10 mouse cellular contexts compared by ENCODE assay signal in genomic region chr5:65863349-65863749, GRCm38 (mm10). TPM values are rescaled to one million over a fixed set of nuclear protein-coding genes. Genes with fewer than 3 reads are reported as not detected.
A peak's percentile ranks its signal among the peaks of the same experiment; 100 is the strongest.
DNase-seq lines count a peak whose midpoint lies in the region; ATAC-seq and TF ChIP-seq lines count a peak whose summit lies in the region.
"Had no signal": no experiment of that assay in that cellular context is flagged by ENCODE, and none has a peak within 500 bp of the region (broad histone marks: within the 10 kb centered on the region; RNA-seq: fewer than 3 reads in every experiment).

No protein-coding gene starts in this region.

- peak overlapping the region; percentile 88 for H3K27ac ChIP-seq in bone marrow, adult 2 months (ENCODE audit: control insufficient read depth, insufficient read depth, low read depth, low read length, poor library complexity)
- H3K27ac ChIP-seq in hindbrain, embryonic 10.5 days, result no peak overlapping the region
- H3K27ac ChIP-seq: embryonic facial prominence, embryonic 15.5 days; limb, embryonic 12.5 days had no signal

- H3K4me1 ChIP-seq in bone marrow, adult 2 months (ENCODE audit: control insufficient read depth, insufficient read depth, low read length), result peaks cover 5% of the 10 kb centered on the region
- H3K4me1 ChIP-seq in hindbrain, embryonic 10.5 days (replicated peaks), result peaks cover 7% of the 10 kb centered on the region; the same call in 1 of the 2 replicates

- DNase-seq in gastrocnemius, adult 18-20 months (ENCODE audit: low spot score), result peak; percentile 9
- no peak for DNase-seq in gastrocnemius, adult 8-10 months (ENCODE audit: low spot score in 2 of 2)
- DNase-seq in hindbrain, embryonic 10.5 days (ENCODE audit: low spot score), result no peak
- no peak for DNase-seq in left cerebral cortex, adult 8-10 months (ENCODE audit: low spot score in 2 of 2)
- no peak for DNase-seq in frontal cortex, postnatal 14 days (ENCODE audit: low spot score in 2 of 2)

- no peaks in the 10 kb centered on the region for H3K9me3 ChIP-seq in hindbrain, embryonic 10.5 days
- H3K9me3 ChIP-seq: embryonic facial prominence, embryonic 15.5 days; limb, embryonic 12.5 days had no signal

- no peak for TF ChIP-seq CTCF in bone marrow, adult 2 months (IDR thresholded peaks at IDR 0.05; ENCODE audit: control insufficient read depth, insufficient read depth, low read length)

- 2% methylated on average over 12 of the region's 12 CpGs for WGBS in bone marrow, adult 2 months
- 84% methylated on average over 12 of the region's 12 CpGs for WGBS in hindbrain, embryonic 10.5 days

- H3K27me3 ChIP-seq in hindbrain, embryonic 10.5 days (ENCODE audit: insufficient read depth, poor library complexity, severe bottlenecking), result no peaks in the 10 kb centered on the region
- H3K27me3 ChIP-seq: embryonic facial prominence, embryonic 15.5 days; limb, embryonic 12.5 days had no signal

- H3K36me3 ChIP-seq in hindbrain, embryonic 10.5 days, result no peaks in the 10 kb centered on the region
- H3K36me3 ChIP-seq: embryonic facial prominence, embryonic 15.5 days; limb, embryonic 12.5 days had no signal

- peak; percentile 72 for ATAC-seq in inflammation-experienced regulatory T-cells, adult 6 months
- ATAC-seq in monocyte, adult 5-6 weeks (replicated peaks; ENCODE audit: insufficient number of reproducible peaks, low FRiP score, low TSS enrichment, poor library complexity, severe bottlenecking), result peak; percentile 67

- TF ChIP-seq POLR2A in bone marrow, adult 2 months (IDR thresholded peaks at IDR 0.05; ENCODE audit: borderline replicate concordance, control insufficient read depth, low read depth, low read length), result no peak

- H3K4me3 ChIP-seq in bone marrow, adult 2 months (replicated peaks; ENCODE audit: control insufficient read depth, low read depth, low read length), result peak overlapping the region; percentile 76
- H3K4me3 ChIP-seq in hindbrain, embryonic 10.5 days, result no peak overlapping the region
- H3K4me3 ChIP-seq: embryonic facial prominence, embryonic 15.5 days; limb, embryonic 12.5 days had no signal

RNA-seq across cellular contexts. Expression of gene Rhoh, which starts 2.3 kb away (rescaled TPM):
- total RNA-seq in gastrocnemius, adult 18-20 months (2021), result under 1 TPM; 0.23 to 0.26 TPM
- under 1 TPM in 3 of 4 experiments, not detected in 1; 0.11 to 0.48 (median 0.29) TPM for total RNA-seq in gastrocnemius, adult 8-10 months (2022)
- polyA plus RNA-seq in bone marrow, adult 2 months (2011; ENCODE audit: insufficient read depth, insufficient read length, low replicate concordance, missing spikeins), result 12.3 and 18.4 TPM in 2 replicates
- 100 to 1,000 TPM; 154 to 314 (median 282) TPM for polyA plus RNA-seq in inflammation-experienced regulatory T-cells, adult 6 months (2017; shearing (Covaris generic))
- total RNA-seq in monocyte, adult 5-6 weeks (2017), result 33.3 to 42.9 TPM (median 38.6 TPM) in 3 replicates
- polyA plus RNA-seq in hindbrain, embryonic 10.5 days (2016; fragmentation: Nextera tagmentation; extraction: Ambion mirVana), result 0.44 and 0.52 TPM in 2 replicates
- 1 to 10 TPM in 2 of 4 experiments, under 1 TPM in 2; 0.67 to 2.4 (median 1.6) TPM for total RNA-seq in left cerebral cortex, adult 8-10 months (2022)

Comparison
In these comparisons a context has a peak if more than half of its experiments do, and no peak if none do; other contexts are left out.
1. RNA of gene Rhoh, which starts 2.3 kb away (total RNA-seq): 33.3 to 42.9 TPM in monocyte, adult 5-6 weeks; 0.67 to 2.4 TPM in left cerebral cortex, adult 8-10 months, 0.11 to 0.48 TPM in gastrocnemius, adult 8-10 months and 0.23 to 0.26 TPM in gastrocnemius, adult 18-20 months; every median in the first group is over 10 times any median in the second.